In the genomic region with DNA sequence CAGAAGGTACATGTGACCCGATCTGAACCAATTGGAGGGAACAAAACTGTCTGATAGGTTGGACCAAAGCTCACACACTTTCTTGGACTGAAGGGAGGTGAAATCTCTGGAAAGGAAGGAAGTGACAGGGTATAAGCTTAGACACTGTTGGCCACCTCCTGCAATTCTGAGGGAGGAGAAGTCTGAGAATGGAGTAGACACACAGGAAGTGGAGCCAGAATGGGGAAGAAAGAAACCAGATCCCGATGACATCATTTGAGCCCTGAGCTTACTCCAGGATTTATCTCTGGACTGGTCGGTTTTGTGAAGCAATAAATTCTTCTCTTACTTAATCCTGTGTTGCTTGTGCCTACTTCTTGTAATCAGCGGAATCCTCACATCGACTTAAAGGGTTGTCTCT, we compare ENCODE assay signal across 27 mouse cellular contexts.
DNase-seq lines count a peak whose midpoint lies in the region; ATAC-seq lines count a peak whose summit lies in the region.
"Had no signal": no experiment of that assay in that cellular context is flagged by ENCODE, and none has a peak within 500 bp of the region (broad histone marks: within the 10 kb centered on the region; RNA-seq: fewer than 3 reads in every experiment).

No protein-coding gene starts in this region.

- DNase-seq in forebrain, embryonic 11.5 days (ENCODE audit: low spot score): peak; percentile 23
- DNase-seq in gonadal fat pad, adult 2 months (ENCODE audit: low read depth): peak; percentile 9
- DNase-seq in urinary bladder, postnatal 36 days (ENCODE audit: low spot score in 2 of 2): no peak
- DNase-seq: adrenal gland, postnatal 14 days; cerebellum, adult 9-10 months; gastrocnemius, postnatal 14 days; kidney, adult 18-20 months; layer of hippocampus, adult 9-11 months; left cerebral cortex, postnatal 4 days; midbrain, embryonic 14.5 days; right cerebral cortex, postnatal 25 days; thymus, adult 2 months; thymus, postnatal 4 days had no signal

- H3K27me3 ChIP-seq in forebrain, embryonic 11.5 days (ENCODE audit: control insufficient read depth, insufficient read depth, low read length): no peaks in the 10 kb centered on the region
- H3K27me3 ChIP-seq in forebrain, embryonic 15.5 days: no peaks in the 10 kb centered on the region
- no peaks in the 10 kb centered on the region for H3K27me3 ChIP-seq in intestine, embryonic 15.5 days (replicated peaks)
- no peaks in the 10 kb centered on the region for H3K27me3 ChIP-seq in intestine, embryonic 16.5 days (replicated peaks; ENCODE audit: control insufficient read depth, insufficient read depth, low read length)
- H3K27me3 ChIP-seq: embryonic facial prominence, embryonic 15.5 days; hindbrain, embryonic 12.5 days; limb, embryonic 15.5 days; lung, embryonic 15.5 days; neural tube, embryonic 12.5 days had no signal

- no peak overlapping the region for H3K4me3 ChIP-seq in forebrain, embryonic 11.5 days (ENCODE audit: low read depth, low read length)
- no peak overlapping the region for H3K4me3 ChIP-seq in forebrain, embryonic 15.5 days
- no peak overlapping the region for H3K4me3 ChIP-seq in intestine, embryonic 15.5 days (replicated peaks)
- no peak overlapping the region for H3K4me3 ChIP-seq in intestine, embryonic 16.5 days (ENCODE audit: low read length)
- H3K4me3 ChIP-seq: embryonic facial prominence, embryonic 15.5 days; hindbrain, embryonic 12.5 days; left cerebral cortex, adult 2 months; limb, embryonic 15.5 days; lung, embryonic 15.5 days; neural tube, embryonic 12.5 days had no signal

- no peaks in the 10 kb centered on the region for H3K4me1 ChIP-seq in forebrain, embryonic 11.5 days (replicated peaks; ENCODE audit: control insufficient read depth, insufficient read depth, low read length)
- no peaks in the 10 kb centered on the region for H3K4me1 ChIP-seq in forebrain, embryonic 15.5 days
- H3K4me1 ChIP-seq in intestine, embryonic 15.5 days (replicated peaks): peaks cover 16% of the 10 kb centered on the region
- H3K4me1 ChIP-seq in intestine, embryonic 16.5 days (ENCODE audit: control insufficient read depth, insufficient read depth, low read length): peaks cover 13% of the 10 kb centered on the region
- H3K4me1 ChIP-seq: hindbrain, embryonic 12.5 days; neural tube, embryonic 12.5 days had no signal

- WGBS in forebrain, embryonic 11.5 days: 87% methylated on average over 5 of the region's 5 CpGs
- WGBS in forebrain, embryonic 15.5 days: 94% methylated on average over 5 of the region's 5 CpGs
- 51% methylated on average over 5 of the region's 5 CpGs for WGBS in intestine, embryonic 15.5 days
- WGBS in intestine, embryonic 16.5 days: 52% methylated on average over 5 of the region's 5 CpGs

- no peak overlapping the region for H3K27ac ChIP-seq in forebrain, embryonic 11.5 days (ENCODE audit: low read depth, low read length)
- H3K27ac ChIP-seq in forebrain, embryonic 15.5 days (replicated peaks): no peak overlapping the region
- no peak overlapping the region for H3K27ac ChIP-seq in intestine, embryonic 15.5 days
- no peak overlapping the region for H3K27ac ChIP-seq in intestine, embryonic 16.5 days (ENCODE audit: low read length)
- H3K27ac ChIP-seq: embryonic facial prominence, embryonic 15.5 days; hindbrain, embryonic 12.5 days; kidney, postnatal 0 days; left cerebral cortex, adult 2 months; limb, embryonic 15.5 days; liver, embryonic 14.5 days; lung, embryonic 15.5 days; neural tube, embryonic 12.5 days had no signal

- no peak overlapping the region for H3K4me2 ChIP-seq in forebrain, embryonic 11.5 days (ENCODE audit: low read depth, low read length, severe bottlenecking)
- H3K4me2 ChIP-seq in forebrain, embryonic 15.5 days (replicated peaks): no peak overlapping the region
- no peak overlapping the region for H3K4me2 ChIP-seq in intestine, embryonic 15.5 days (replicated peaks)
- no peak overlapping the region for H3K4me2 ChIP-seq in intestine, embryonic 16.5 days (ENCODE audit: low read depth, low read length)
- H3K4me2 ChIP-seq: embryonic facial prominence, embryonic 15.5 days; hindbrain, embryonic 12.5 days; limb, embryonic 15.5 days; lung, embryonic 15.5 days; neural tube, embryonic 12.5 days had no signal

- no peak overlapping the region for H3K9ac ChIP-seq in forebrain, embryonic 11.5 days (ENCODE audit: low read length)
- no peak overlapping the region for H3K9ac ChIP-seq in forebrain, embryonic 15.5 days (replicated peaks)
- no peak overlapping the region for H3K9ac ChIP-seq in intestine, embryonic 15.5 days
- H3K9ac ChIP-seq in intestine, embryonic 16.5 days (ENCODE audit: low read depth, low read length): no peak overlapping the region
- H3K9ac ChIP-seq: embryonic facial prominence, embryonic 15.5 days; hindbrain, embryonic 12.5 days; limb, embryonic 15.5 days; liver, embryonic 14.5 days; lung, embryonic 15.5 days; neural tube, embryonic 12.5 days had no signal

- no peak for ATAC-seq in forebrain, embryonic 11.5 days (replicated peaks; ENCODE audit: low FRiP score)
- no peak for ATAC-seq in forebrain, embryonic 15.5 days (replicated peaks)
- ATAC-seq in intestine, embryonic 15.5 days: peak; percentile 59; the same call in 1 of the 2 replicates
- ATAC-seq in intestine, embryonic 16.5 days: no peak
- peak; percentile 37; the same call in 1 of the 2 replicates for ATAC-seq in megakaryocyte progenitor cell, adult 5-6 weeks (replicated peaks; ENCODE audit: poor library complexity)
- ATAC-seq in monocyte, adult 5-6 weeks (replicated peaks; ENCODE audit: insufficient number of reproducible peaks, low FRiP score, low TSS enrichment, poor library complexity, severe bottlenecking): no peak
- ATAC-seq: forebrain, embryonic 16.5 days had no signal

- no peaks in the 10 kb centered on the region for H3K9me3 ChIP-seq in forebrain, embryonic 11.5 days (ENCODE audit: control insufficient read depth, low read length)
- H3K9me3 ChIP-seq in forebrain, embryonic 15.5 days: no peaks in the 10 kb centered on the region
- no peaks in the 10 kb centered on the region for H3K9me3 ChIP-seq in intestine, embryonic 15.5 days
- no peaks in the 10 kb centered on the region for H3K9me3 ChIP-seq in intestine, embryonic 16.5 days (ENCODE audit: control insufficient read depth, low read length)
- H3K9me3 ChIP-seq: embryonic facial prominence, embryonic 15.5 days; hindbrain, embryonic 12.5 days; limb, embryonic 15.5 days; lung, embryonic 15.5 days; neural tube, embryonic 12.5 days had no signal

- H3K36me3 ChIP-seq in forebrain, embryonic 11.5 days (ENCODE audit: control insufficient read depth, insufficient read depth, low read length): no peaks in the 10 kb centered on the region
- H3K36me3 ChIP-seq in forebrain, embryonic 15.5 days: no peaks in the 10 kb centered on the region
- no peaks in the 10 kb centered on the region for H3K36me3 ChIP-seq in intestine, embryonic 15.5 days
- no peaks in the 10 kb centered on the region for H3K36me3 ChIP-seq in intestine, embryonic 16.5 days (ENCODE audit: control insufficient read depth, insufficient read depth, low read length)
- H3K36me3 ChIP-seq: embryonic facial prominence, embryonic 15.5 days; hindbrain, embryonic 12.5 days; limb, embryonic 15.5 days; lung, embryonic 15.5 days; neural tube, embryonic 12.5 days had no signal

Comparison
In these comparisons a context has a peak if more than half of its experiments do, and no peak if none do; other contexts are left out.
1. ATAC-seq: peak in intestine, embryonic 15.5 days (single experiment) and megakaryocyte progenitor cell, adult 5-6 weeks (single experiment); none in forebrain, embryonic 11.5 days (single experiment), forebrain, embryonic 15.5 days (single experiment), intestine, embryonic 16.5 days (single experiment) and monocyte, adult 5-6 weeks (single experiment).
2. DNase-seq: peak in forebrain, embryonic 11.5 days (single experiment) and gonadal fat pad, adult 2 months (single experiment); none in urinary bladder, postnatal 36 days (0 of 2).